Mouse (Mus musculus) intestine, embryonic 14.5 days (tissue): ENCODE measurements at regions not wholly inside any gene's neighbourhood (a gene's known extent, or its start where the extent isn't known, plus 50 kb on each side); places are given as distances from the start of the nearest gene placed in this dataset.

Source experiments
- ATAC-seq: fragments of 200-750 bp; cut with Nextera tagmentation; replicated peaks from 2 replicates; pipeline ENCODE4 v1.8.0; 2017; ENCODE audit warnings: low read depth, moderate number of reproducible peaks, moderate TSS enrichment, moderate library complexity; ENCODE audit not compliant: low FRiP score, low TSS enrichment
- DNase-seq: peaks from one replicate; pipeline ENCODE4 v3.0.0-alpha.2; 2018; ENCODE audit warnings: low spot score
- H3K27ac ChIP-seq: fragments of 300-500 bp; sonication (generic); 2 replicates; pipeline ENCODE4 v1.5.1; 2014; ENCODE audit warnings: low read depth, mild to moderate bottlenecking, control low read depth
- H3K27me3 ChIP-seq: fragments of 300-500 bp; sonication (generic); replicated peaks from 2 replicates; pipeline ENCODE4 v1.6.1; 2014; ENCODE audit warnings: low read length, control low read depth; ENCODE audit not compliant: control insufficient read depth, insufficient read depth
- H3K36me3 ChIP-seq: fragments of 300-500 bp; sonication (generic); 2 replicates; pipeline ENCODE4 v1.6.1; 2014; ENCODE audit warnings: low read length, control low read depth; ENCODE audit not compliant: control insufficient read depth, insufficient read depth
- H3K4me1 ChIP-seq: fragments of 300-500 bp; sonication (generic); replicated peaks from 2 replicates; pipeline ENCODE4 v1.6.1; 2014; ENCODE audit warnings: low read length, control low read depth, mixed read lengths; ENCODE audit not compliant: control insufficient read depth, insufficient read depth
- H3K4me2 ChIP-seq: fragments of 300-500 bp; sonication (generic); 2 replicates; pipeline ENCODE4 v1.6.1; 2014; ENCODE audit warnings: low read length
- H3K4me3 ChIP-seq: fragments of 300-500 bp; sonication (generic); 2 replicates; pipeline ENCODE4 v1.5.1; 2014; ENCODE audit warnings: low read depth, low read length, control low read depth, mixed read lengths
- H3K9ac ChIP-seq: fragments of 300-500 bp; sonication (generic); 2 replicates; pipeline ENCODE4 v1.6.1; 2014; ENCODE audit warnings: mild to moderate bottlenecking, low read length
- H3K9me3 ChIP-seq: fragments of 300-500 bp; sonication (generic); 2 replicates; pipeline ENCODE4 v1.6.1; 2016; ENCODE audit warnings: low read length, control low read depth; ENCODE audit not compliant: control insufficient read depth
- WGBS: fragments of 180-500 bp; shearing (Covaris S2); extraction: QIAGEN DNeasy Blood & Tissue Kit; methylation state at CpG from one replicate; pipeline ENCODE4 v1.1.7; 2014; 5-methylcytosine and 5-hydroxymethylcytosine counted together

- no peak overlapping the region for H3K27ac ChIP-seq
- no peak overlapping the region for H3K4me2 ChIP-seq
- 31% methylated on average over 8 of the region's 8 CpGs for WGBS
- no peak for DNase-seq
- no peaks in the 10 kb centered on the region; the same call in 1 of the 2 replicates for H3K4me1 ChIP-seq
- H3K27me3 ChIP-seq, result no peaks in the 10 kb centered on the region
- peak; percentile 53; the same call in 1 of the 2 replicates for ATAC-seq
- H3K9ac ChIP-seq, result no peak overlapping the region
- no peak overlapping the region for H3K4me3 ChIP-seq
- H3K9me3 ChIP-seq, result no peaks in the 10 kb centered on the region
- no peaks in the 10 kb centered on the region for H3K36me3 ChIP-seq
These were observed 150.7 kb downstream of the Ndufs4 start for GRCm38 (mm10) chr13:114237391-114237790.

GRCm38 (mm10) chr13:114235892-114236291 lies 152.2 kb downstream of the Ndufs4 start:
- 82% methylated on average over 4 of the region's 4 CpGs for WGBS
- H3K36me3 ChIP-seq, result no peaks in the 10 kb centered on the region
- H3K4me3 ChIP-seq, result no peak overlapping the region
- DNase-seq (no peak), ATAC-seq (no peak)
- no peak overlapping the region for H3K4me2 ChIP-seq
- no peaks in the 10 kb centered on the region for H3K9me3 ChIP-seq
- no peak overlapping the region for H3K9ac ChIP-seq
- H3K4me1 ChIP-seq, result no peaks in the 10 kb centered on the region; the same call in 1 of the 2 replicates
- no peaks in the 10 kb centered on the region for H3K27me3 ChIP-seq
- no peak overlapping the region for H3K27ac ChIP-seq

- 93% methylated on average over 3 of the region's 3 CpGs for whole genome bisulfite sequencing
- Histone ChIP-seq H3K4me3 (no peak overlapping the region), H3K4me2 (no peak overlapping the region), H3K27ac (no peak overlapping the region), H3K4me1 (no peaks in the 10 kb centered on the region), H3K9ac (no peak overlapping the region), H3K9me3 (no peaks in the 10 kb centered on the region), H3K36me3 (no peaks in the 10 kb centered on the region), H3K27me3 (no peaks in the 10 kb centered on the region)
- ATAC-seq (no peak), DNase-seq (no peak)
These were observed 155.9 kb downstream of the Ndufs4 start for GRCm38 (mm10) chr13:114232203-114232602.

DNA sequence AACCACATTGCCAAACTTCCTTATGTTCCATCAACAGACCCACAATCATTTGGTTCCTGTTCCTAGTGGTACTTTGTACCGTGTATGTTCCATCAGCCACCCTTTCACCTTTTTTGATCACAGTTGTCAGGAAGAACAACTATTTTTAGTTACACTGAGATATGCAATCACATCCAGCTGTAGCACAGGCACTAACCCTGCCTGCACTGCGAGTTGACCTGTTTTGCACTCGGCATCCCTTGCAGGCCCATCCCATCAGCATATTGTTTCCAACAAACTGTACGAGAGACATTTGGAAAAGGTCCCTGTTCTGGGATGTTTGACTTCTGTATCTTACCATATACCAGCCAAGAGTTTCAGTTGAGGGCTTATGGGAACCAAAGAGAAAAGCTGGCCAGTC lies 157.5 kb downstream of the Ndufs4 start:
- Histone ChIP-seq H3K36me3 (no peaks in the 10 kb centered on the region), H3K9ac (no peak overlapping the region), H3K4me1 (peaks cover 3% of the 10 kb centered on the region; the same call in 1 of the 2 replicates), H3K27ac (no peak overlapping the region), H3K4me2 (no peak overlapping the region), H3K27me3 (no peaks in the 10 kb centered on the region), H3K4me3 (no peak overlapping the region), H3K9me3 (no peaks in the 10 kb centered on the region)
- 83% methylated on average over 4 of the region's 4 CpGs for WGBS
- DNase-seq, result no peak
- ATAC-seq, result no peak

GRCm38 (mm10) chr13:114227046-114227445 lies 161.0 kb downstream of the Ndufs4 start:
- H3K4me1 ChIP-seq, result peaks cover 3% of the 10 kb centered on the region; the same call in 1 of the 2 replicates
- no peak overlapping the region for H3K27ac ChIP-seq
- H3K9ac ChIP-seq, result no peak overlapping the region
- DNase-seq (no peak), ATAC-seq (no peak)
- WGBS, result 58% methylated on average over 4 of the region's 4 CpGs
- H3K9me3 ChIP-seq, result no peaks in the 10 kb centered on the region
- no peaks in the 10 kb centered on the region for H3K27me3 ChIP-seq
- no peak overlapping the region for H3K4me3 ChIP-seq
- H3K4me2 ChIP-seq, result no peak overlapping the region
- no peaks in the 10 kb centered on the region for H3K36me3 ChIP-seq

GRCm38 (mm10) chr13:114226291-114226925 lies 161.7 kb downstream of the Ndufs4 start:
- H3K9ac ChIP-seq, result no peak overlapping the region
- no peak for ATAC-seq
- 47% methylated on average over 7 of the region's 7 CpGs for WGBS
- H3K9me3 ChIP-seq, result no peaks in the 10 kb centered on the region
- H3K36me3 ChIP-seq, result no peaks in the 10 kb centered on the region
- no peaks in the 10 kb centered on the region for H3K27me3 ChIP-seq
- no peak overlapping the region for H3K4me2 ChIP-seq
- H3K4me3 ChIP-seq, result no peak overlapping the region
- H3K4me1 ChIP-seq, result peaks cover 3% of the 10 kb centered on the region; the same call in 1 of the 2 replicates
- DNase-seq, result no peak
- no peak overlapping the region for H3K27ac ChIP-seq

GRCm38 (mm10) chr13:114219870-114220492 lies 168.1 kb downstream of the Ndufs4 start:
- 60% methylated on average over 5 of the region's 5 CpGs for WGBS
- no peak for DNase-seq

DNA sequence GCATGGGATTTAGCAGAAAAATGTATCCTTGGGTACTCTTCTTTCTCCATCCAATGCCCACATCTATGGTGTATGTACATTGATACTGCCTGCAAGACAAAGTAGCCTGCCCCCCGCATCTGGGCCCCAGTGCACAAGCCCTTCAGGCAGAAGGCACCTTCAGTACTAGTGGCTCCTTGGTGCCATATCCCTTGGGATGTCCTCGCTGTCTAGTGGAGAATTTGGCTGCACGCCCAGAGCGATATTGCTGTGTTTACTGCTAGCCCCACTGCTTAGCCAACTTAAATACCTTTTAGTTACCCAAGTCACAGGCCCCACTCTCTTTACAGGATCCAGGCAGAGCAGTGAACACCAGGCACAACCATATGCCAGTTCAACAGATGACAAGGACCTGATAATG lies 173.0 kb downstream of the Ndufs4 start:
- Histone ChIP-seq H3K36me3 (no peaks in the 10 kb centered on the region), H3K4me2 (no peak overlapping the region), H3K27ac (no peak overlapping the region), H3K27me3 (no peaks in the 10 kb centered on the region), H3K4me3 (no peak overlapping the region), H3K4me1 (0 out of 2 replicates have a peak, but pooled peaks cover 4% of the 10 kb centered on the region), H3K9me3 (no peaks in the 10 kb centered on the region), H3K9ac (no peak overlapping the region)
- ATAC-seq (no peak), DNase-seq (no peak)
- WGBS, result 67% methylated on average over 4 of the region's 4 CpGs

More at GRCm38 (mm10) chr13:114219870-114220492, 168.1 kb downstream of the Ndufs4 start:
- Histone ChIP-seq H3K4me2 (no peak overlapping the region), H3K4me3 (no peak overlapping the region), H3K9ac (no peak overlapping the region), H3K9me3 (no peaks in the 10 kb centered on the region), H3K27me3 (no peaks in the 10 kb centered on the region), H3K27ac (no peak overlapping the region), H3K36me3 (no peaks in the 10 kb centered on the region), H3K4me1 (0 out of 2 replicates have a peak, but pooled peaks cover 7% of the 10 kb centered on the region)
- ATAC-seq, result no peak
